ENCODE assay signal across 8 mouse cellular contexts in genomic region chr8:8488695-8489571, GRCm38 (mm10).
DNase-seq lines count a peak whose midpoint lies in the region; ATAC-seq lines count a peak whose summit lies in the region.

No protein-coding gene starts in this region.

- no peaks in the 10 kb centered on the region for H3K27me3 ChIP-seq in forebrain, embryonic 16.5 days (replicated peaks; ENCODE audit: control insufficient read depth, insufficient read depth, low read length)
- no peaks in the 10 kb centered on the region; the same call in 1 of the 2 replicates for H3K27me3 ChIP-seq in hindbrain, embryonic 11.5 days (ENCODE audit: control insufficient read depth, insufficient read depth, low read length)
- peaks cover 33% of the 10 kb centered on the region for H3K27me3 ChIP-seq in limb, embryonic 10.5 days (ENCODE audit: low read depth, poor library complexity, severe bottlenecking)
- H3K27me3 ChIP-seq in midbrain, embryonic 15.5 days (replicated peaks), result peaks cover 7% of the 10 kb centered on the region

- ATAC-seq in forebrain, embryonic 16.5 days, result peak; percentile 63
- peak; percentile 47 for ATAC-seq in hindbrain, embryonic 11.5 days (ENCODE audit: low FRiP score)
- peak; percentile 84 for ATAC-seq in midbrain, embryonic 15.5 days (replicated peaks)
- ATAC-seq in megakaryocyte, adult 5-6 weeks (ENCODE audit: poor library complexity, severe bottlenecking), result no peak

- H3K27ac ChIP-seq in forebrain, embryonic 16.5 days (ENCODE audit: low read length), result peak overlapping the region; percentile 66
- peak overlapping the region; percentile 71 for H3K27ac ChIP-seq in hindbrain, embryonic 11.5 days (ENCODE audit: low read depth, low read length)
- H3K27ac ChIP-seq in limb, embryonic 10.5 days, result peak overlapping the region; percentile 53
- H3K27ac ChIP-seq in midbrain, embryonic 15.5 days, result peak overlapping the region; percentile 58

- peak overlapping the region; percentile 15 for H3K4me2 ChIP-seq in forebrain, embryonic 16.5 days (ENCODE audit: low read length)
- peak overlapping the region; percentile 27 for H3K4me2 ChIP-seq in hindbrain, embryonic 11.5 days (replicated peaks; ENCODE audit: low read depth, low read length)
- peak overlapping the region; percentile 51 for H3K4me2 ChIP-seq in midbrain, embryonic 15.5 days

- no peaks in the 10 kb centered on the region for H3K36me3 ChIP-seq in forebrain, embryonic 16.5 days (ENCODE audit: control insufficient read depth, insufficient read depth)
- H3K36me3 ChIP-seq in hindbrain, embryonic 11.5 days (ENCODE audit: control insufficient read depth, insufficient read depth, low read length), result no peaks in the 10 kb centered on the region
- no peaks in the 10 kb centered on the region for H3K36me3 ChIP-seq in limb, embryonic 10.5 days
- H3K36me3 ChIP-seq in midbrain, embryonic 15.5 days (replicated peaks), result no peaks in the 10 kb centered on the region

- H3K9me3 ChIP-seq in forebrain, embryonic 16.5 days (ENCODE audit: control insufficient read depth, low read length), result no peaks in the 10 kb centered on the region
- H3K9me3 ChIP-seq in hindbrain, embryonic 11.5 days (ENCODE audit: control insufficient read depth, low read length), result no peaks in the 10 kb centered on the region
- H3K9me3 ChIP-seq in limb, embryonic 10.5 days (replicated peaks), result no peaks in the 10 kb centered on the region
- no peaks in the 10 kb centered on the region for H3K9me3 ChIP-seq in midbrain, embryonic 15.5 days

- H3K9ac ChIP-seq in forebrain, embryonic 16.5 days (replicated peaks; ENCODE audit: low read depth, low read length), result peak overlapping the region; percentile 42
- H3K9ac ChIP-seq in hindbrain, embryonic 11.5 days (ENCODE audit: low read depth, low read length), result peak overlapping the region; percentile 53
- peak overlapping the region; percentile 27 for H3K9ac ChIP-seq in midbrain, embryonic 15.5 days

- WGBS in forebrain, embryonic 16.5 days, result 5% methylated on average over 26 of the region's 26 CpGs
- WGBS in hindbrain, embryonic 11.5 days, result 3% methylated on average over 26 of the region's 26 CpGs
- 7% methylated on average over 26 of the region's 26 CpGs for WGBS in limb, embryonic 10.5 days
- WGBS in midbrain, embryonic 15.5 days, result 6% methylated on average over 26 of the region's 26 CpGs

- H3K4me1 ChIP-seq in forebrain, embryonic 16.5 days (replicated peaks; ENCODE audit: control insufficient read depth, insufficient read depth, low read length), result peaks cover 39% of the 10 kb centered on the region
- peaks cover 14% of the 10 kb centered on the region for H3K4me1 ChIP-seq in hindbrain, embryonic 11.5 days (replicated peaks; ENCODE audit: control insufficient read depth, insufficient read depth, low read length)
- H3K4me1 ChIP-seq in limb, embryonic 10.5 days, result peaks cover 50% of the 10 kb centered on the region
- peaks cover 34% of the 10 kb centered on the region for H3K4me1 ChIP-seq in midbrain, embryonic 15.5 days

- peak; percentile 45 for DNase-seq in adrenal gland, postnatal 25 days
- no peak for DNase-seq in adrenal gland, adult 8-10 months
- DNase-seq in cerebellum, adult 11-12 months, result peak; percentile 96
- DNase-seq in hindbrain, embryonic 11.5 days (ENCODE audit: low spot score), result peak; percentile 60
- DNase-seq in limb, embryonic 10.5 days (ENCODE audit: low spot score), result peak; percentile 55

- no peak overlapping the region for H3K4me3 ChIP-seq in forebrain, embryonic 16.5 days (replicated peaks; ENCODE audit: low read length)
- H3K4me3 ChIP-seq in hindbrain, embryonic 11.5 days (ENCODE audit: low read depth, low read length), result 0 out of 2 replicates have a peak overlapping the region, but pooled peaks have one; percentile 6
- H3K4me3 ChIP-seq in limb, embryonic 10.5 days, result peak overlapping the region; percentile 33
- H3K4me3 ChIP-seq in midbrain, embryonic 15.5 days, result peak overlapping the region; percentile 19; the same call in 1 of the 2 replicates
